In genomic region chr4:53438836-53439480, GRCm38 (mm10) we compare ENCODE assay signal across 9 mouse cellular contexts. TPM values are rescaled to one million over a fixed set of nuclear protein-coding genes. Genes with fewer than 3 reads are reported as not detected.
DNase-seq lines count a peak whose midpoint lies in the region; ATAC-seq and TF ChIP-seq lines count a peak whose summit lies in the region.
"Had no signal": no experiment of that assay in that cellular context is flagged by ENCODE, and none has a peak within 500 bp of the region (broad histone marks: within the 10 kb centered on the region; RNA-seq: fewer than 3 reads in every experiment).

No protein-coding gene starts in this region.

- WGBS in hindbrain, embryonic 16.5 days = 84% methylated on average over 7 of the region's 7 CpGs

- H3K36me3 ChIP-seq in hindbrain, embryonic 16.5 days (ENCODE audit: control insufficient read depth, insufficient read depth, low read length) = no peaks in the 10 kb centered on the region
- H3K36me3 ChIP-seq in myocyte (ENCODE audit: control insufficient read depth, insufficient read depth) = no peaks in the 10 kb centered on the region

- H3K9me3 ChIP-seq in hindbrain, embryonic 16.5 days (ENCODE audit: control insufficient read depth, low read length) = no peaks in the 10 kb centered on the region

- ATAC-seq in hindbrain, embryonic 16.5 days = no peak

- TF ChIP-seq POLR2A in bone marrow macrophage, adult 2 months (IDR thresholded peaks at IDR 0.05; ENCODE audit: borderline replicate concordance, low read depth, low read length) = no peak
- TF ChIP-seq POLR2A in myocyte (IDR thresholded peaks at IDR 0.05; ENCODE audit: insufficient read length, low read depth) = no peak

- DNase-seq in layer of hippocampus, adult 2 months (ENCODE audit: low spot score in 2 of 2) = no peak
- no peak for DNase-seq in layer of hippocampus, postnatal 25 days (ENCODE audit: extremely low spot score in 1 of 2, low spot score in 1 of 2)
- no peak for DNase-seq in gastrocnemius, postnatal 10 days
- DNase-seq in T-cell, adult 2 months (ENCODE audit: low spot score) = no peak
- no peak for DNase-seq in spleen, postnatal 14 days (ENCODE audit: low spot score in 2 of 2)
- DNase-seq: kidney, postnatal 10 days had no signal

- H3K4me2 ChIP-seq in hindbrain, embryonic 16.5 days (ENCODE audit: low read length) = peak overlapping the region; percentile 74; the same call in 1 of the 2 replicates
- H3K4me2 ChIP-seq in myocyte (ENCODE audit: low read depth) = peak overlapping the region; percentile 75

- peak overlapping the region; percentile 69 for H3K4me3 ChIP-seq in layer of hippocampus, adult 2 months
- H3K4me3 ChIP-seq in bone marrow macrophage, adult 2 months (ENCODE audit: insufficient read depth, low read length) = peak overlapping the region; percentile 63
- no peak overlapping the region for H3K4me3 ChIP-seq in hindbrain, embryonic 16.5 days (ENCODE audit: low read length)
- H3K4me3 ChIP-seq in myocyte = peak overlapping the region; percentile 39

- H3K79me2 ChIP-seq in myocyte (ENCODE audit: control insufficient read depth, insufficient read depth) = peaks cover 28% of the 10 kb centered on the region

- no peaks in the 10 kb centered on the region for H3K27me3 ChIP-seq in hindbrain, embryonic 16.5 days (replicated peaks; ENCODE audit: control insufficient read depth, insufficient read depth, low read length)
- no peaks in the 10 kb centered on the region for H3K27me3 ChIP-seq in myocyte (ENCODE audit: control insufficient read depth, insufficient read depth, insufficient read length)

- peak overlapping the region; percentile 98 for H3K27ac ChIP-seq in layer of hippocampus, adult 2 months
- H3K27ac ChIP-seq in bone marrow macrophage, adult 2 months (ENCODE audit: insufficient read depth, low read depth, low read length) = no peak overlapping the region
- no peak overlapping the region for H3K27ac ChIP-seq in hindbrain, embryonic 16.5 days (ENCODE audit: low read depth, low read length)

- H3ac ChIP-seq in myocyte (ENCODE audit: control insufficient read depth, insufficient read length) = no peak overlapping the region

- no peak overlapping the region for H3K9ac ChIP-seq in hindbrain, embryonic 16.5 days (ENCODE audit: low read depth, low read length)

- TF ChIP-seq CTCF in layer of hippocampus, adult 2 months (conservative IDR thresholded peaks at IDR 0.05) = no peak
- no peak for TF ChIP-seq CTCF in bone marrow macrophage, adult 2 months (IDR thresholded peaks at IDR 0.05; ENCODE audit: low read depth, low read length)

- peaks cover 28% of the 10 kb centered on the region for H3K4me1 ChIP-seq in bone marrow macrophage, adult 2 months (ENCODE audit: control insufficient read depth, insufficient read depth, low read length)
- peaks cover 15% of the 10 kb centered on the region for H3K4me1 ChIP-seq in hindbrain, embryonic 16.5 days (ENCODE audit: control insufficient read depth, insufficient read depth, low read depth, low read length)

TF ChIP-seq in myocyte, 11 proteins besides CTCF, POLR2A, EP300 and RAD21:
- TF ChIP-seq TCF3 (IDR thresholded peaks at IDR 0.05; ENCODE audit: insufficient read length, low read depth) (no peak), TCF12 (IDR thresholded peaks at IDR 0.05; ENCODE audit: insufficient read depth, poor library complexity, severe bottlenecking) (no peak), SRF (IDR thresholded peaks at IDR 0.05; ENCODE audit: control insufficient read depth, insufficient read length, low read depth) (no peak), CEBPB (IDR thresholded peaks at IDR 0.05; ENCODE audit: insufficient read depth, poor library complexity, severe bottlenecking) (no peak), E2F4 (IDR thresholded peaks at IDR 0.05; ENCODE audit: insufficient read depth) (no peak)
TF ChIP-seq in myocyte: peak in this region for 0.

RNA-seq across cellular contexts. Expression of gene Slc44a1, which starts 1.3 kb away (rescaled TPM):
- 10 to 100 TPM; 75.0 to 78.4 TPM for total RNA-seq in layer of hippocampus, adult 2 months (2021)
- total RNA-seq in layer of hippocampus, postnatal 25 days (2021) = 100 to 1,000 TPM; 109 to 114 TPM
- polyA plus RNA-seq in bone marrow macrophage, adult 2 months (2012; ENCODE audit: insufficient read depth, insufficient read length, missing spikeins) = 58.3 and 69.4 TPM in 2 replicates
- polyA plus RNA-seq in hindbrain, embryonic 16.5 days (2015; fragmentation: Nextera tagmentation; extraction: Ambion mirVana) = 4.8 and 10.7 TPM in 2 replicates
- polyA plus RNA-seq in myocyte (2012; fragmentation: generic; extraction: Trizol) = 43.7 TPM
- total RNA-seq in gastrocnemius, postnatal 10 days (2021) = 10 to 100 TPM; 34.6 to 39.2 TPM
